22 mouse cellular contexts compared by ENCODE assay signal in the genomic region with DNA sequence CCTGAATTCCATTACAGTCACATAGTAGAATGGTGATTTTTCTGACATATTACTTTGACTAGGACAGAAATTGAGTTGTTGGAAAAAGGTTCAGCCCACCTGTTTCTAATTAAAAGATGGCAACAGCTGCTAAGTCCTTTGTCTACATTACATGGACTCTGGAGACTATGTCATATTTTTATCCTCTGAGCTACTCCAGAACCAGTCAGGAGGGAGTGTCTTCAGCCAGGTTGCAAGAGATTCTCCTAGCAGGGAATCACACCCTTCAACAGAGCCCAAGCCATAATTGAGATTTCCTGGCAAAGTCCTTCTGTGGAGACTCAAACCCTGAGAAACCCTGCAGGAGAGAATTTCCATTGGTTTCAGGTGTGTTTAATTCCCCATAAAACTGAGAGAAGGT.
DNase-seq lines count a peak whose midpoint lies in the region; ATAC-seq and TF ChIP-seq lines count a peak whose summit lies in the region.
"Had no signal": no experiment of that assay in that cellular context is flagged by ENCODE, and none has a peak within 500 bp of the region (broad histone marks: within the 10 kb centered on the region; RNA-seq: fewer than 3 reads in every experiment).

No protein-coding gene starts in this region.

- no peak overlapping the region for H3K9ac ChIP-seq in embryonic facial prominence, embryonic 14.5 days (ENCODE audit: low read depth, low read length)
- H3K9ac ChIP-seq in limb, embryonic 14.5 days (ENCODE audit: low read depth, low read length, severe bottlenecking): no peak overlapping the region

- DNase-seq in cerebellum, postnatal 10 days: peak; percentile 1 to 2
- DNase-seq in cerebellum, adult 9-10 months: no peak
- peak; percentile 1 for DNase-seq in embryo, embryonic 11 days
- DNase-seq in embryo, embryonic 9.5 days (ENCODE audit: extremely low spot score): no peak
- peak; percentile 58 for DNase-seq in embryonic facial prominence, embryonic 14.5 days (ENCODE audit: low spot score)
- DNase-seq in embryonic facial prominence, embryonic 10.5 days (ENCODE audit: low spot score): no peak
- DNase-seq in limb, embryonic 14.5 days (ENCODE audit: low spot score): peak; percentile 43
- no peak for DNase-seq in limb, embryonic 10.5 days (ENCODE audit: low spot score)
- DNase-seq: adrenal gland, adult 2 months; adrenal gland, adult 8-10 months; adrenal gland, postnatal 10 days; adrenal gland, postnatal 14 days; adrenal gland, postnatal 25 days; adrenal gland, postnatal 36 days; B cell, adult 2 months; cerebellum, adult 11 months; cerebellum, adult 11-12 months had no signal

- no peaks in the 10 kb centered on the region for H3K4me1 ChIP-seq in embryonic facial prominence, embryonic 14.5 days (ENCODE audit: control insufficient read depth, insufficient read depth, low read length)
- H3K4me1 ChIP-seq in embryonic facial prominence, embryonic 10.5 days: no peaks in the 10 kb centered on the region
- H3K4me1 ChIP-seq in limb, embryonic 14.5 days (ENCODE audit: control insufficient read depth, insufficient read depth, low read length): no peaks in the 10 kb centered on the region
- no peaks in the 10 kb centered on the region for H3K4me1 ChIP-seq in limb, embryonic 10.5 days

- H3K36me3 ChIP-seq in embryonic facial prominence, embryonic 14.5 days (ENCODE audit: control insufficient read depth, insufficient read depth, low read length): no peaks in the 10 kb centered on the region
- no peaks in the 10 kb centered on the region for H3K36me3 ChIP-seq in embryonic facial prominence, embryonic 10.5 days (replicated peaks)
- no peaks in the 10 kb centered on the region for H3K36me3 ChIP-seq in limb, embryonic 14.5 days (ENCODE audit: control insufficient read depth, insufficient read depth, low read length)
- H3K36me3 ChIP-seq in limb, embryonic 10.5 days: no peaks in the 10 kb centered on the region
- H3K36me3 ChIP-seq: G1E had no signal

- no peak overlapping the region for H3K27ac ChIP-seq in embryonic facial prominence, embryonic 14.5 days (replicated peaks; ENCODE audit: low read depth, low read length)
- H3K27ac ChIP-seq in embryonic facial prominence, embryonic 10.5 days (replicated peaks): no peak overlapping the region
- H3K27ac ChIP-seq in limb, embryonic 14.5 days (replicated peaks; ENCODE audit: low read depth, low read length): no peak overlapping the region
- H3K27ac ChIP-seq in limb, embryonic 10.5 days: no peak overlapping the region

- no peaks in the 10 kb centered on the region for H3K9me3 ChIP-seq in embryonic facial prominence, embryonic 14.5 days (ENCODE audit: control insufficient read depth, low read length)
- H3K9me3 ChIP-seq in embryonic facial prominence, embryonic 10.5 days: no peaks in the 10 kb centered on the region
- H3K9me3 ChIP-seq in limb, embryonic 14.5 days (ENCODE audit: control insufficient read depth, low read length): no peaks in the 10 kb centered on the region
- no peaks in the 10 kb centered on the region for H3K9me3 ChIP-seq in limb, embryonic 10.5 days (replicated peaks)
- H3K9me3 ChIP-seq: G1E had no signal

- no peak overlapping the region for H3K4me2 ChIP-seq in embryonic facial prominence, embryonic 14.5 days (ENCODE audit: low read depth, low read length)
- no peak overlapping the region for H3K4me2 ChIP-seq in limb, embryonic 14.5 days (replicated peaks; ENCODE audit: low read depth, low read length, severe bottlenecking)

- peak; percentile 86; the same call in 1 of the 2 replicates for ATAC-seq in embryonic facial prominence, embryonic 14.5 days (ENCODE audit: low read depth)
- ATAC-seq in limb, embryonic 14.5 days (ENCODE audit: low FRiP score, low read depth): peak; percentile 44; the same call in 1 of the 2 replicates
- ATAC-seq: activated CD4-positive, CD25-positive, alpha-beta regulatory T cell, adult 4 months; CD4-positive, CD25-positive, alpha-beta regulatory T cell, adult 4 months; Patski had no signal

- no peak overlapping the region for H3K4me3 ChIP-seq in embryonic facial prominence, embryonic 14.5 days (ENCODE audit: low read depth, low read length)
- H3K4me3 ChIP-seq in embryonic facial prominence, embryonic 10.5 days: no peak overlapping the region
- H3K4me3 ChIP-seq in limb, embryonic 14.5 days (replicated peaks; ENCODE audit: low read length): no peak overlapping the region
- no peak overlapping the region for H3K4me3 ChIP-seq in limb, embryonic 10.5 days

- H3K27me3 ChIP-seq in embryonic facial prominence, embryonic 14.5 days (replicated peaks; ENCODE audit: control insufficient read depth, insufficient read depth, low read length): no peaks in the 10 kb centered on the region
- H3K27me3 ChIP-seq in embryonic facial prominence, embryonic 10.5 days (replicated peaks; ENCODE audit: low read depth, poor library complexity, severe bottlenecking): no peaks in the 10 kb centered on the region
- no peaks in the 10 kb centered on the region for H3K27me3 ChIP-seq in limb, embryonic 14.5 days (ENCODE audit: control insufficient read depth, insufficient read depth, low read length)
- H3K27me3 ChIP-seq in limb, embryonic 10.5 days (ENCODE audit: low read depth, poor library complexity, severe bottlenecking): no peaks in the 10 kb centered on the region
- H3K27me3 ChIP-seq: CH12.LX, Patski had no signal

- TF ChIP-seq POLR2A in limb, embryonic 14.5 days (IDR thresholded peaks at IDR 0.05; ENCODE audit: borderline replicate concordance, extremely low read depth, insufficient read depth, insufficient read length): no peak

Comparison
In these comparisons a context has a peak if more than half of its experiments do, and no peak if none do; other contexts are left out.
1. DNase-seq: peak in cerebellum, postnatal 10 days (2 of 2), embryo, embryonic 11 days (single experiment), embryonic facial prominence, embryonic 14.5 days (single experiment) and limb, embryonic 14.5 days (single experiment); none in cerebellum, adult 9-10 months (single experiment), embryo, embryonic 9.5 days (single experiment), embryonic facial prominence, embryonic 10.5 days (single experiment) and limb, embryonic 10.5 days (single experiment).